Mouse (Mus musculus) naive thymus-derived CD4-positive, alpha-beta T cell, adult 2 months (primary cell): ENCODE measurements around the gene Psme2b.
"Not testable (repeated sequence)": the region's sequence is repeated elsewhere in the genome, so short reads cannot be mapped to it uniquely, and the experiment has no call there.

Experiments used
- DNase-seq: peaks from one replicate; pipeline ENCODE4 v3.0.0-alpha.2; 2011; ENCODE audit warnings: low read depth

Psme2b gene

GRCm38 (mm10) chr11:48900654-48901566, 45.1 kb downstream of the Psme2b start:
- not testable (repeated sequence) for DNase-seq

GRCm38 (mm10) chr11:48898812-48899431, 47.1 kb downstream of the Psme2b start:
- no peak for DNase-seq
